Mouse (Mus musculus): ENCODE measurements at regions not wholly inside any gene's neighbourhood (a gene's known extent, or its start where the extent isn't known, plus 50 kb on each side); places are given as distances from the start of the nearest gene placed in this dataset.

GRCm38 (mm10) chr16:50023885-50024284, 223.6 kb downstream of the Cd47 start:
- TF ChIP-seq POLR2A (IDR thresholded peaks at IDR 0.05; ENCODE audit: low read depth, low read length) (no peak), CTCF (IDR thresholded peaks at IDR 0.05; ENCODE audit: borderline replicate concordance, insufficient read depth, low read length) (no peak)
